Mouse (Mus musculus) midbrain, embryonic 11.5 days (tissue): ENCODE data around the gene Col9a1. TPM values are rescaled to one million over a fixed set of nuclear protein-coding genes. Genes with fewer than 3 reads are reported as not detected.

Source experiments
- ATAC-seq: fragments of 200-750 bp; cut with Nextera tagmentation; 2 replicates; pipeline ENCODE4 v1.8.0; 2017; ENCODE audit warnings: moderate TSS enrichment, moderate library complexity; ENCODE audit not compliant: low FRiP score
- DNase-seq: peaks from one replicate; pipeline ENCODE4 v3.0.0; 2015; ENCODE audit warnings: low spot score; ENCODE audit errors: missing footprints
- H3K27ac ChIP-seq: fragments of 300-500 bp; sonication (generic); 2 replicates; pipeline ENCODE4 v1.5.1; 2014; ENCODE audit warnings: low read depth, low read length
- H3K27me3 ChIP-seq: fragments of 300-500 bp; sonication (generic); 2 replicates; pipeline ENCODE4 v1.6.1; 2014; ENCODE audit warnings: mild to moderate bottlenecking, low read length, moderate library complexity, mixed read lengths; ENCODE audit not compliant: control insufficient read depth, insufficient read depth
- H3K36me3 ChIP-seq: fragments of 300-500 bp; sonication (generic); 2 replicates; pipeline ENCODE4 v1.6.1; 2014; ENCODE audit warnings: mild to moderate bottlenecking, low read length, moderate library complexity, mixed read lengths; ENCODE audit not compliant: control insufficient read depth, insufficient read depth
- H3K4me1 ChIP-seq: fragments of 300-500 bp; sonication (generic); 2 replicates; pipeline ENCODE4 v1.6.1; 2014; ENCODE audit warnings: low read length; ENCODE audit not compliant: control insufficient read depth, insufficient read depth
- H3K4me2 ChIP-seq: fragments of 300-500 bp; sonication (generic); 2 replicates; pipeline ENCODE4 v1.6.1; 2014; ENCODE audit warnings: mild to moderate bottlenecking, moderate library complexity
- H3K4me3 ChIP-seq: fragments of 300-500 bp; sonication (generic); 2 replicates; pipeline ENCODE4 v1.5.1; 2014; ENCODE audit warnings: low read depth, low read length
- H3K9ac ChIP-seq: fragments of 300-500 bp; sonication (generic); 2 replicates; pipeline ENCODE4 v1.6.1; 2014; ENCODE audit warnings: low read length
- H3K9me3 ChIP-seq: fragments of 300-500 bp; sonication (generic); 2 replicates; pipeline ENCODE4 v1.6.1; 2016; ENCODE audit warnings: low read length; ENCODE audit not compliant: control insufficient read depth
- WGBS: fragments of 180-500 bp; shearing (Covaris S2); extraction: QIAGEN DNeasy Blood & Tissue Kit; methylation state at CpG from one replicate; pipeline ENCODE4 v1.1.7; 2014; 5-methylcytosine and 5-hydroxymethylcytosine counted together
- polyA plus RNA-seq: library from polyadenylated mRNA; unstranded; fragments of >200 nt; fragmentation: Nextera tagmentation; extraction: Ambion mirVana; gene quantifications from 2 replicates; pipeline ENCODE4 v1.2.1, GENCODE M21; 2014

The Col9a1 gene
- polyA plus RNA-seq, result 8.6 and 9.0 TPM in 2 replicates

DNA sequence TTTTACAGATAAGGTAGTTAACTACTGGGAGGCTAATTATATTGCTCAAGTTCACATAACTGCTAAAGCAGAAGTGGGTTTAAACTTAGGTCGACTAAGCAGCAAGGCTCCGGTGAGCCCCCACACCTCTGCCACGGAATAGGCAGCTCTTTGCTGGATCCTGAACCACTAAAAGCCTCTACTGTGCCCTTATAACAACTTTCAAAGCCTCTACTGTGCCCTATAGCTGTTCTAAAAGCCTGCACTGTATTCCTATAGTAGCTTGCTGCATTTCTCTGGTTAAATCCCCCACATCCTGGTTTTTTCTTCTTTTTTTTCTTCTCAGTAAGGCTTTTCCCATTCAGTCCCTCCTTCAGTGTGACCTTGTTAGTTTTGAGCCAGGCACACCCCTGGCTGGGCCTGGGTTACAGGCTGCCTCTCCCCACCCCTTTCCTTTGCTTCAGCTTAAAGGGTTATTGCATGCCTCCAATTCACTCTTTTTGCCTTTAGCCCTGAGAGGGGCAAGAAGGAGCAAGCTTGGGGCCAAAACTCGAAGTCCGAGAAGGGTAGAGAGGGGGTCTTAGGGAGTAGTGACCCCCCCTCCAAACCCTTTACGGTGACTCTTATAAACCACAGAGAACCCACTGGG lies at the start of gene Col9a1:
Gene Col9a1, plus strand, starts transcription at position 387 of the 628 bp plus-strand sequence.
- ATAC-seq (no peak), DNase-seq (peak; percentile 23)
- WGBS, result 86% methylated on average over 6 of the region's 6 CpGs
- H3K9me3 ChIP-seq, result no peaks in the 10 kb centered on the region
- H3K36me3 ChIP-seq, result no peaks in the 10 kb centered on the region
- H3K27ac ChIP-seq, result no peak within 1 kb of the TSS
- no peak within 1 kb of the TSS for H3K4me2 ChIP-seq
- H3K4me1 ChIP-seq, result no peaks in the 10 kb centered on the region
- no peaks in the 10 kb centered on the region for H3K27me3 ChIP-seq
- H3K9ac ChIP-seq, result no peak within 1 kb of the TSS
- H3K4me3 ChIP-seq, result no peak within 1 kb of the TSS

DNA sequence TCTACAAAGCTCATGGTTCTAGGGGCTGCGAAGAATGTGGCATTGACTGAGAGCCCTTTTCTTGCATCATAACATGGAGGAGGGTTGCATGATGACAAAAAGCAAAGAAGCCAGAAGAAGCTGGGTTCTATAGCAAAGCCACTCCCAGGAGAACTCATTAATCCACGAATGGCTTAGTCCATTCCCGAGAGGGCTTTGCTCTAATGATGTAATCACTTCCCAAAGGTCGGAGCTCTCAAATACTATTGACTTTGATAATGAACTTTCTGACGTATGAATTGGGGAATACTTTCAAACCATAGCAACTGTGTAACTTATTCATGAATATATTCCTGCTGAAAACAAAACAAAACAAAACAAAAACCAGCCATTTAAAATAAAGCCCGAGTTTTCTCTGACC lies 49.5 kb upstream of the Col9a1 start:
- Histone ChIP-seq H3K4me2 (no peak overlapping the region), H3K27ac (no peak overlapping the region), H3K9me3 (no peaks in the 10 kb centered on the region), H3K9ac (no peak overlapping the region), H3K4me3 (no peak overlapping the region), H3K4me1 (no peaks in the 10 kb centered on the region), H3K27me3 (no peaks in the 10 kb centered on the region), H3K36me3 (no peaks in the 10 kb centered on the region)
- DNase-seq, result no peak
- 65% methylated on average over 6 of the region's 6 CpGs for WGBS
- ATAC-seq, result peak; percentile 33; the same call in 1 of the 2 replicates

DNA sequence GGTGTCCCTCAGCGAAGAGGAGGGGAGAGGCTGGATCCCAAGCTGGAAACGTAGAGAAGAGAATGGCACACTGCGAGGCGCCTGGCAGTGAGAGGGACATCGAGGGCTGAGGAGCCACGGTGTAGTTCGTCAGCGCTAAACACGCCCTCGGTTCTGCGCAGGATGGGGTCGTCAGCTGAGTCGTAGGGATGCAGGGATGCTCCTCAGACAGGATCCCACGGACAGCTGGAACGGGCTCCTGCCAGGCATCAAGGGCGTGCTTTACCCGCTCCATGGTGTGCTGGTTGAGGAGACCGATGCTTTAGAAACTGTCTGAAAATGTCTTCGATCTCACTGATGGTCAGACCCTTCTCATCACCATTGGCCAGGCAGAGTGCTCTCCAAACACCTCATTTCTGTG lies 43.6 kb upstream of the Col9a1 start:
- peak; percentile 51 for ATAC-seq

DNA sequence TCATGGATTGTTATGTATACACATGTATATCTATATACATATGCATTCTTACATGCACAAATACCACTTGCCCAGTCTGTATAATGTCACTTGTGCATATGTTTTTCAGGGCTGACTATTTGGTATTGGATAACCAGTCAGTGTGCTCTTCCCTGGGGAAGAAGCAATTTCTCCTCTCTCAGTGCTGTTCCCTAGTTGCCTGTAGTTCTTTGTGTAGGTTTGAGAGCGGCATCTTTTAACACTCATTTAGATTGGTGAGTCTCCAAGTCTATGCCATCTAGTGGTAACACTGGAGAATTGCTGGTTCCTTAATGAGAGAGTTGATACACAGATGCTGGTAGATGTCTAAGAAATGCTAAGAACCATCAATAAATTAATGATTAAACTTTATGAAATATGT lies 42.6 kb upstream of the Col9a1 start:
- Histone ChIP-seq H3K27ac (no peak overlapping the region), H3K9ac (no peak overlapping the region), H3K4me1 (no peaks in the 10 kb centered on the region), H3K36me3 (no peaks in the 10 kb centered on the region), H3K4me3 (no peak overlapping the region), H3K9me3 (no peaks in the 10 kb centered on the region), H3K4me2 (no peak overlapping the region), H3K27me3 (no peaks in the 10 kb centered on the region)
- ATAC-seq (peak; percentile 72), DNase-seq (peak; percentile 90)
- WGBS, result 0% methylated on average over 1 of the region's 1 CpGs

More for the DNA sequence above, 43.6 kb upstream of the Col9a1 start:
- Histone ChIP-seq H3K27ac (no peak overlapping the region), H3K4me1 (no peaks in the 10 kb centered on the region), H3K4me3 (no peak overlapping the region), H3K9ac (no peak overlapping the region), H3K4me2 (peak overlapping the region; percentile 15; the same call in 1 of the 2 replicates), H3K27me3 (no peaks in the 10 kb centered on the region), H3K36me3 (no peaks in the 10 kb centered on the region), H3K9me3 (no peaks in the 10 kb centered on the region)
- WGBS, result 45% methylated on average over 19 of the region's 19 CpGs
- no peak for DNase-seq

DNA sequence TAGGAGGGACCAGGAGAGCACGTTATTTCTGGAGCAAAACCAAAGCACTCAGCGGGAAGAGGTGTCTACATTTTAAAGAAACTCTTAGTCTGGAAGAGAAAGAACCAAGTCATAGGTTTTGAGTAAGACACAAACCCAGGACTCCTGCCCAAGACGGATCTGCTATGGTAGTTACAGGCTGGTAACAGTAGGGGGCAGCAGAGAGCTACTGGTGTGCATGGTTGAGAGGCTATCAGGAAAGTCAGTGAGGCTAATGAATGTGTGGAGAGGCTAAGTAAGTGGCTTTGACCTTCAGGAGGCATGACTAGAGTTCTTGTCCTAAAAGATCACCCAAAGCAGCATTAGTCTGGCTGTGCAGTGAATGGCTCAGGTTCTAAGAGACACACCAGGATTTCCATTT lies 40.3 kb upstream of the Col9a1 start:
- H3K4me2 ChIP-seq, result no peak overlapping the region
- H3K27me3 ChIP-seq, result no peaks in the 10 kb centered on the region
- H3K9ac ChIP-seq, result no peak overlapping the region
- H3K9me3 ChIP-seq, result no peaks in the 10 kb centered on the region
- no peaks in the 10 kb centered on the region for H3K4me1 ChIP-seq
- no peaks in the 10 kb centered on the region for H3K36me3 ChIP-seq
- 12% methylated on average over 3 of the region's 3 CpGs for WGBS
- DNase-seq, result peak; percentile 91
- no peak overlapping the region for H3K4me3 ChIP-seq
- ATAC-seq, result no peak; the same call in 1 of the 2 replicates
- H3K27ac ChIP-seq, result no peak overlapping the region

DNA sequence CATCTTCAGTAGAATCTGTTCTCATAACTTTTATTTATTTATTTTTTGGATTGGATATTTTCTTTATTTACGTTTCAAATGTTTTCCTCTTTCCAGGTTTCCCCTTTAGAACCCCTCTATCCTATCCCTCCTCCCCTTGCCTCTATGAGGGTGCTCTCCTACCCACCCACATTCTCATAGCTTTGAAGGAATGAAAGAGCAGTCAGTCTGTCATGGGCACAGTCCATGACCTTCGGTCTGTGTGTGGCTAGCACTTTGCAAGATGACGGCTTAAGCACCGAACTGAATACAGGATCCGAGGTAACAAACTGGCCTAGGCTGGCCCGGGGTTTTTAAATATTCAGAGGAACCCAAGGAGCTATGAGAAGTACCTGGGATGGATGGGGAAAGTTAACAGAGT lies 36.9 kb upstream of the Col9a1 start:
- 45% methylated on average over 6 of the region's 6 CpGs for WGBS
- Histone ChIP-seq H3K4me1 (no peaks in the 10 kb centered on the region), H3K9me3 (no peaks in the 10 kb centered on the region), H3K27me3 (no peaks in the 10 kb centered on the region), H3K4me2 (no peak overlapping the region), H3K27ac (no peak overlapping the region), H3K9ac (no peak overlapping the region), H3K36me3 (no peaks in the 10 kb centered on the region), H3K4me3 (no peak overlapping the region)
- DNase-seq, result no peak
- peak; percentile 51; the same call in 1 of the 2 replicates for ATAC-seq

DNA sequence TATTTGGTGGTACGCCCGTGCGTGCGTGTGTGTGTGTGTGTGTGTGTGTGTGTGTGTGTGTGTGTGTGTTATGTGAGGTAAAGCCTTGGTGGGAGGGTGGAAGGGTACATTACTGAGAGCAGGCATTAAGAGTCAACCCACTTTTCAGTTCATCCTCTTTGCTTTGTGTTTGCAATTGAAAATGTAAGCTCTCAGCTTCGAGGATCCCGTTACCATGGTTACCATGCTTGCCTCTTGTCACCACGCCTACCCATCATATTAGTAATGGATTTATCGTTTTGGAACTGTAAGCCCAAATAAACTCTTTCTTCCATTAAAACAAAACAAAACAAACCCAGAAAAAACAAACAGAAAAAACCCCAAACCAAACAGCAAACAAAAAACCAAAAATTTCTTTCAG lies 33.9 kb upstream of the Col9a1 start:
- ATAC-seq (no peak), DNase-seq (no peak)
- no peak overlapping the region for H3K4me3 ChIP-seq
- no peak overlapping the region for H3K27ac ChIP-seq
- 79% methylated on average over 8 of the region's 8 CpGs for WGBS
- H3K27me3 ChIP-seq, result no peaks in the 10 kb centered on the region
- H3K4me2 ChIP-seq, result no peak overlapping the region
- H3K9me3 ChIP-seq, result no peaks in the 10 kb centered on the region
- H3K9ac ChIP-seq, result no peak overlapping the region
- H3K36me3 ChIP-seq, result no peaks in the 10 kb centered on the region
- no peaks in the 10 kb centered on the region for H3K4me1 ChIP-seq

DNA sequence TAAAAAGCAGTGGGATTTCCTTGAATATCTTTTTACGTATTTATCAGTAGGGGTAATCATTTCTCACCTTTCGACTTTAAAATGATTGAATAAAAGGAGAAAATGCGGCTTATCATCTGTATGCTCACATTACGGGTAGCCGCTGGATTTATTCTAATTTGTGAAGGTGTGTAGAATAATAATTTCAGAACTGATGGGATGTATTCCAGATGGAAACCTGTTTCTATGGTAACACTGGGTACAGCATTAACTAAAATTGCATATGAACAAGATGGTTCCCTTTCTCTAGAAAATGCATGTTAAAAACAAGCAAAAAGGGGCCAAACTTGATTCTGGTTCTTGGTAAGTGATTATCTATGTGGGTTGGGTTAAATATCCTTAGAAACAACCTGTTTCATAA lies 19.7 kb upstream of the Col9a1 start:
- Histone ChIP-seq H3K27me3 (no peaks in the 10 kb centered on the region), H3K27ac (no peak overlapping the region), H3K36me3 (no peaks in the 10 kb centered on the region), H3K9me3 (no peaks in the 10 kb centered on the region), H3K4me1 (no peaks in the 10 kb centered on the region), H3K9ac (no peak overlapping the region), H3K4me3 (no peak overlapping the region), H3K4me2 (no peak overlapping the region)
- DNase-seq, result peak; percentile 45
- 94% methylated on average over 5 of the region's 5 CpGs for WGBS
- no peak for ATAC-seq

DNA sequence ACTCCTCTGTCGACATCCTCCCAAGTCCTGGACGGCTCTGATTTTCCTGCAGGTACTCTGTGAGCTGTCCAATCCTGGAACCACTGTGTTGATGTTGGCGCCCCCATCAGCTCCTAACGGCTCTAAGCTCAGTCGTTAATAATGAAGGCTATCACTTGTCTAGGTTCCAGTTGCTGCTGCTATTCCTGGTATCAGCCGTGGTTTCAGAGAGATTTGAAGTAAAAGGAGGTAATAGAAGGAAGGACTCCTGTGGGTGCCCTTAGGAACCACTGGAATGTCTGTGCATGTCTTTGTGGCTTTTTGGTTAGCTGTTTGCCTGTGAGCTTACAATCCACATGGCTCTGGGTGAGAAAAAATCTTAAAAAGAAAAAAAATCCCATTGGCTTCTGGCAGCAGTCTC lies 8.0 kb upstream of the Col9a1 start:
- H3K36me3 ChIP-seq, result no peaks in the 10 kb centered on the region
- H3K27me3 ChIP-seq, result no peaks in the 10 kb centered on the region
- no peaks in the 10 kb centered on the region for H3K4me1 ChIP-seq
- no peak overlapping the region for H3K4me2 ChIP-seq
- no peak overlapping the region for H3K27ac ChIP-seq
- DNase-seq (peak; percentile 26), ATAC-seq (no peak)
- WGBS, result 58% methylated on average over 6 of the region's 6 CpGs
- no peaks in the 10 kb centered on the region for H3K9me3 ChIP-seq
- no peak overlapping the region for H3K4me3 ChIP-seq
- H3K9ac ChIP-seq, result no peak overlapping the region
